Mouse (Mus musculus): ENCODE measurements around the gene Erc1. TPM values are rescaled to one million over a fixed set of nuclear protein-coding genes. Genes with fewer than 3 reads are reported as not detected.
"Not testable (repeated sequence)": the region's sequence is repeated elsewhere in the genome, so short reads cannot be mapped to it uniquely, and the experiment has no call there.

The Erc1 gene
- polyA plus RNA-seq, 1 experiment from 2014 or later: 19.6 TPM

DNA sequence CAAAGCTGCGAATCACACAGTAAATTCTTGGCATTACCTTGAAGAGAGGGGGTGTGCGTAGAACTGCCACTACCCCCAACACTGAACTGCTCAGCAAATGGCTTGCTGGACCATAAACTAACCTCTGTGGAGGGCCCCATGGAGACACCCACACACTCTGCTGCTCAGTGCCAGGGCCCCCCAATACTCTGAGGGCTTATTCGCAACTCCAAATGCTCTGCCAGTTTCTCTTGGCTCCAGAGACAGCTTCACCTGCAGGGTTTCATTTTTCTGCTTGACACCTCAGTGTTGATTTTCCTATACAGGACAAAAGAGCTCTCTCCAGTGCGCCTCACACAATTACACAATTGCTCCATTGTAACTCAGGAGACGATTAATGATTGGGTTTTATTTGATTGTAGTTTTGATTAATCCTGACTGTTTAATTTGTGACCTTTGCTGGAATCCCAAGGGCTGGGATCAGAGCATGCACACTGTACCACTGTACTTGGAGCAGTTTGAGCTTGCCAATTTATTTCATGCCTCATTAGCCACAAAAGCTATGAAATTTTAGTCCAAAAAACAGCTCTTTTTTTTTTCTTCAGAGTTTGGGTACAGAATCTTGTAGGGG is 173.7 kb downstream of the Erc1 start:
- Histone ChIP-seq H3K27me3 (ENCODE audit: poor library complexity, severe bottlenecking) (no peaks in the 10 kb centered on the region), H3K4me1 (peaks cover 6% of the 10 kb centered on the region), H3K36me3 (replicated peaks) (peaks cover 8% of the 10 kb centered on the region), H3K27ac (no peak overlapping the region), H3K9me3 (no peaks in the 10 kb centered on the region), H3K4me3 (no peak overlapping the region)
- no peak for DNase-seq (ENCODE audit: extremely low spot score, low spot score)
- WGBS: 84% methylated on average over 5 of the region's 5 CpGs

DNA sequence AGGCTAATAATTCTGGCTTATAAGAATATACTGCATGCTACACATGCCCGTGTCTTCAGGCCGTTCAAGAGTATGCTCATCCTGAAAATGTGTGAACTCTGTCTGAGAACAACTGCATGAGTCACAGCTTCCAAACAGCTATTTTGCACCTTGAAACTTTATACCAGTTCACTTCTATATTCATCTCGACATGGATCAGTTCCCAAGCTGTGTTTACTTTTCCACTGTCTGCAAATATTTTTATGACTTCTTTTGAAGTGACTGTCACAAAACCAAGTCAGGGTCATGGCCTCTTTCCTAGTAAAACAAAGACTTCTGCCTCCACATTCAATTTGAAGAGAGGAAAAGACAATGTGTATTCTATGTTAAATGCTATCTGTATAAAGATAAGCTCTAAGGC is 178.2 kb downstream of the Erc1 start:
- no peak for DNase-seq (ENCODE audit: extremely low spot score, low spot score)
- Histone ChIP-seq H3K27ac (no peak overlapping the region), H3K4me1 (peaks cover 15% of the 10 kb centered on the region), H3K4me3 (no peak overlapping the region), H3K27me3 (ENCODE audit: poor library complexity, severe bottlenecking) (no peaks in the 10 kb centered on the region), H3K9me3 (no peaks in the 10 kb centered on the region), H3K36me3 (replicated peaks) (peaks cover 5% of the 10 kb centered on the region)
- WGBS: 82% methylated on average over 3 of the region's 3 CpGs

- 94% methylated on average over 2 of the region's 2 CpGs for WGBS
- Histone ChIP-seq H3K4me1 (peaks cover 24% of the 10 kb centered on the region), H3K9me3 (no peaks in the 10 kb centered on the region), H3K4me3 (no peak overlapping the region), H3K36me3 (replicated peaks) (no peaks in the 10 kb centered on the region), H3K27me3 (ENCODE audit: poor library complexity, severe bottlenecking) (no peaks in the 10 kb centered on the region), H3K27ac (no peak overlapping the region)
- DNase-seq (ENCODE audit: extremely low spot score, low spot score): no peak
Measured at GRCm38 (mm10) chr6:119662936-119663335, 185.0 kb downstream of the Erc1 start.

DNA sequence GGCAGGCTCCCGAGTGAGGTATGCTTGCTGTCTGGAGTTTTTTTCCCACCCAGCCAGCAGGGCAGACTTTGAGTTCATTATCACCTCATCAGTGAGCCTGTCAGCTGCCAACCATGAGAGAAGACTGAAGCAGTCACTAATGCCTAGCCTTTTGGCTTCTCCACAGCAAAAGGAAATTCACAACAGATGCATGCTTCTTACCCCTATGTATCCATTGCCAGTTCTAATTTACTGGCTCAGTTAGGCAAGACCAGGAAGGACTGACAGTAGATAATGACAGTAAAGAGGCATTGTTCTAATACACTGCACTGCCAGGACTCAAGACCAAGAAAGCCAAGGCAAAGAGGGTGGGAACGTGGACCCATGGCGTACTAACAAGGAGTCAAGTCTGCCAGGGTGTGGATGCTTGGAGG is 186.9 kb downstream of the Erc1 start:
- no peaks in the 10 kb centered on the region for H3K36me3 ChIP-seq (replicated peaks)
- peaks cover 24% of the 10 kb centered on the region for H3K4me1 ChIP-seq
- no peak for DNase-seq (ENCODE audit: extremely low spot score, low spot score)
- no peaks in the 10 kb centered on the region for H3K27me3 ChIP-seq (ENCODE audit: poor library complexity, severe bottlenecking)
- WGBS: 83% methylated on average over 3 of the region's 3 CpGs
- no peak overlapping the region for H3K4me3 ChIP-seq
- H3K27ac ChIP-seq: no peak overlapping the region
- H3K9me3 ChIP-seq: no peaks in the 10 kb centered on the region

DNA sequence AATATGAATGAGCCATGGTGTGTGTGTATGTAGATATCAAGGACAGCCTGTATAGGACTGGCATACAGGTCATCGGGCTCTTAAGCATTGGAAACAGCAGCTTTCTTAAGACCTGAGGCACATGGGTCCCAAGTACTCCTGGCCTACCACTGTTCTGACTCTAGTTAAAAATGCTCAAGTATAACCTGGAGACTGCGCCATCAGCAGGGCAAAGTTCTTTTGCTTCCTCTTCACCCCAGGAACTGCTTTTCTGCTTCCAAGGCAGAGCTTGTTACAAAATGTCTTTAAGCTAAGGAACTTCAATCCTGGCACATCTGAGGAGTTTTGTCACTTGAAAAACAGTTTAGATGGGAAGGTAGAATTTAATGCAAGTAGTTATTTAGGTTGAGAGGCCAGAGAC is 189.5 kb downstream of the Erc1 start:
- Histone ChIP-seq H3K4me3 (no peak overlapping the region), H3K9me3 (no peaks in the 10 kb centered on the region), H3K36me3 (replicated peaks) (no peaks in the 10 kb centered on the region), H3K27ac (no peak overlapping the region), H3K4me1 (peaks cover 7% of the 10 kb centered on the region), H3K27me3 (ENCODE audit: poor library complexity, severe bottlenecking) (no peaks in the 10 kb centered on the region)
- 93% methylated on average over 2 of the region's 2 CpGs for WGBS
- DNase-seq (ENCODE audit: extremely low spot score, low spot score): no peak

DNA sequence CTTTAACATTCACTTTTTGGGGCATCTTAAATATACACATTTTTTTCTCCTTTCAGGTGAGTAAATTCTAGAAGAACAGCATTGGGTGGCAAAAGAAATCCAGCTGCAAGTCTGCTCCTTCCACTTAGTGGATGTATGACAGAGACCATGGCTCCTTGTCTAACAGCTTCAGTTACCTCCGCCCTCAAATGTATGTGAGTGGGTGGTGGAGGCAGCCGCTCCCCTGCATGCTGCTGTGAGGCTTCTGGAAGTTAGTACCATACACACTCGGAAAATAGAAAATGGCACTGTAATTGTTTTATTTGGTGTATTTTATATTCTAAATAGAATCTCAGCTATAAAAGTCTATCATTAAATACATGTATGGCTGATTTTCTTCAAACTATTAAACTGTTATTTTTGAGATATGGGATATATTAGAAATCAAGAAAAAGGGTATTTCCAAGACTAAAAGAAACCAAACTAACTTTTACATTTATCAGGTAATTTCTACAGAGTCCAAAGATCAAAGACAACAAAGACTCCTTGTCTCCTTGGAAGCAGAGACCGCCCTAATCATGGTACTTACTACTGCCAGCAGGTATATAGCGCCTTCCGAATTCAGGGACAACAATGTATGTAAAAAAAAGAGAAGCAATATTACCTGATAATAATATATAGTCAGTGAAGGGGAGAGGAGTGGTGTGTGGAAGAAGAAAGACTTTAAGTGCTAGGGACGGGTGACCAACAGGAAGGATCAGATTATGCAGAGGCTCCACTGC is 190.4 kb downstream of the Erc1 start:
- 0 out of 2 replicates have a peak, but pooled peaks cover 5% of the 10 kb centered on the region for H3K4me1 ChIP-seq
- H3K27ac ChIP-seq: no peak overlapping the region
- no peaks in the 10 kb centered on the region for H3K27me3 ChIP-seq (ENCODE audit: poor library complexity, severe bottlenecking)
- no peak for DNase-seq (ENCODE audit: extremely low spot score, low spot score)
- 93% methylated on average over 7 of the region's 7 CpGs for WGBS
- no peak overlapping the region for H3K4me3 ChIP-seq
- no peaks in the 10 kb centered on the region for H3K9me3 ChIP-seq
- no peaks in the 10 kb centered on the region for H3K36me3 ChIP-seq (replicated peaks)

DNA sequence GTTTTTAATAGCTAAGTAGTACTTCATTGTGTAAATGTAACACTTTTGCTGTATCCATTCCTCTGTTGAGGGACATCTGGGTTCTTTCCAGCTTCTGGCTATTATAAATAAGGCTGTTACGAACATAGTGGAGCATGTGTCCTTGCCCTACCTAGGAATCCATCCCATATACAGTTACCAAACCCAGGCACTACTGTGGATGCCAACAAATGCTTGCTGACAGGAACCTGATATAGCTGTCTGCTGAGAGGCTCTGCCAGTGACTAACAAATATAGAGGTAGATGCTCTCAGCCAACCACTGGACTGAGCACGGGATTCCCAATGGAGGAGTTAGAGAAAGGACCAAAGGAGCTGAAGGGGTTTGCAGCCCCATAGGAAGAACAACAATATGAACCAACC is 193.2 kb downstream of the Erc1 start:
- H3K9me3 ChIP-seq: not testable (repeated sequence)

DNA sequence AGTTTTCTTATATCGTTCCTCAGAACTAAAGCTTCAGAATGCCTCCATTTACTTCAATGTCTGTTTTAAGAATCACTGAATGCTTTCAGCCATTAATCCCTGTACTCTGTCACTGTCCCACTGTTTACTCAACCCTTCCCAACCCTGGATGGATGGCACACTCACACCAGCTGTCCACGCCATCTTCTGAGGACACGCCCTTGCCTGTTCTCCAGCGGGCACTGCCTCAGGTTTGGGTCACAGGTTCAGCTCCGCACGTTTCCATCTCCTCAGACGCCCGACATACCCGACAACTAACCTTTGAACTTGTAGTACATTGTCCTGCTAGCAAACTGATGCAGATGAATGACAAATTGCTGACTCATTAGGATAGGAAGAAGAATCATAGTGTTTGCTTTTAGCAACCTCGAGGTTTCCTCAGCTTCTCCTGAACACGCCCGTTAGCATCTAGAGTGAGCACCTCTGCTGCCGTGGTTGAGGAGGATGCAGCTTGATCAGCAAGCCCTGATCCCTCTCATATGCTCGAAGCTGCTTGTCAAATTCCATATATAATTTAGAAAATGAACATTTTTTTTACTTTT is 204.0 kb downstream of the Erc1 start:
- Histone ChIP-seq H3K4me3 (no peak overlapping the region), H3K27ac (no peak overlapping the region), H3K4me1 (no peaks in the 10 kb centered on the region), H3K27me3 (ENCODE audit: poor library complexity, severe bottlenecking) (no peaks in the 10 kb centered on the region), H3K36me3 (replicated peaks) (peaks cover under 1% of the 10 kb centered on the region; the same call in 1 of the 2 replicates), H3K9me3 (no peaks in the 10 kb centered on the region)
- no peak for DNase-seq (ENCODE audit: extremely low spot score, low spot score)
- 86% methylated on average over 14 of the region's 14 CpGs for WGBS

More for the DNA sequence above, 193.2 kb downstream of the Erc1 start:
- DNase-seq (ENCODE audit: extremely low spot score, low spot score); H3K27ac ChIP-seq; H3K4me1 ChIP-seq; H3K27me3 ChIP-seq (ENCODE audit: poor library complexity, severe bottlenecking); H3K36me3 ChIP-seq (replicated peaks); H3K4me3 ChIP-seq: not testable (repeated sequence)
- 93% methylated on average over 2 of the region's 2 CpGs for WGBS

DNA sequence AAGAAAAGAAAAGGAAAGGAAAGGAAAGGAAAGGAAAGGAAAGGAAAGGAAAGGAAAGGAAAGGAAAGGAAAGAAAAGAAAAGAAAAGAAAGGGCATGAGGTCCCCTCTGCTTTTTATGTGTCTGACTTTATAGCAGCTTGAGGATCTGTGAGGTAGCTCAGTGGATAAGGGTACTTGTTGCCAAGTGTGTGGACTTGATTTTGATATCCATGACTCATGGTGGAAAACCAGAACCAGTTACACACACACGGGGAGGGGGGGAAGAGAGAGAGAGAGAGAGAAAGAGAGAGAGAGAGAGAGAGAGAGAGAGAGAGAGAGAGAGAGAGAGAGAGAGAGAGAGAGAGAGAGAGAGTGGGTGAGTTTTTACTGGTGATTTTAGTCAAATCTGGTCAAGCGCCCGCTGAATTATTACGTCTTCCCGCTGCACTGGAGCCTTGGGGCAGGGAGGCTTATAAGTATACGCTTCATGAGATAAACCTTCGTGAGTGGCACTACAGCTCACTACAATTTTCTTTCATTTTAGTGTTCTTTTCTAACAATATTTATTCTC is 204.7 kb downstream of the Erc1 start:
- no peak overlapping the region for H3K4me3 ChIP-seq
- no peak overlapping the region for H3K27ac ChIP-seq
- 93% methylated on average over 7 of the region's 7 CpGs for WGBS
- H3K27me3 ChIP-seq (ENCODE audit: poor library complexity, severe bottlenecking): no peaks in the 10 kb centered on the region
- no peak for DNase-seq (ENCODE audit: extremely low spot score, low spot score)
- H3K9me3 ChIP-seq: no peaks in the 10 kb centered on the region
- no peaks in the 10 kb centered on the region for H3K4me1 ChIP-seq
- H3K36me3 ChIP-seq (replicated peaks): peaks cover 5% of the 10 kb centered on the region; the same call in 1 of the 2 replicates

DNA sequence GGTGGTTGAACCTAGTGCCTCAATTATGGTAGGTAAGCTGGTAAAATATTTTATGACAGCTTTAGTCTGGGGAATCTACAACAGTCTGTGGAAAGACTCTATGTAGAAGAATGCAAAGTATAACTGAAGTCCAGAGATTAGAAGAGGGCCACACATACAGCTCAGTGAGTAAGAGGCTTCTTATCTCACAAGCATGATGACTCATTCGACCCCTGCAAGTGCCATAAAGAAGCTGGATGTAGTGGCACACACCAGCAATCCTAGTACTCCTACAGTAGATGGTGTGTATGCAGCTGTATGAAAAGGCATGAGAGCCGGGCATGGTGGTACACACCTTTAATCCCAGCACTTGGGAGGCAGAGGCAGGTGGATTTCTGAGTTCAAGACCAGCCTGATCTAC is 205.2 kb downstream of the Erc1 start:
- Histone ChIP-seq H3K36me3 (replicated peaks) (peaks cover 5% of the 10 kb centered on the region; the same call in 1 of the 2 replicates), H3K9me3 (no peaks in the 10 kb centered on the region), H3K27ac (no peak overlapping the region), H3K4me1 (no peaks in the 10 kb centered on the region), H3K27me3 (ENCODE audit: poor library complexity, severe bottlenecking) (no peaks in the 10 kb centered on the region), H3K4me3 (no peak overlapping the region)
- DNase-seq (ENCODE audit: extremely low spot score, low spot score): no peak
- WGBS: 87% methylated on average over 2 of the region's 2 CpGs

- Histone ChIP-seq H3K27me3 (ENCODE audit: poor library complexity, severe bottlenecking) (no peaks in the 10 kb centered on the region), H3K27ac (peak overlapping the region; percentile 51; the same call in 1 of the 2 replicates), H3K4me3 (no peak overlapping the region), H3K36me3 (replicated peaks) (peaks cover 5% of the 10 kb centered on the region; the same call in 1 of the 2 replicates), H3K4me1 (peaks cover 16% of the 10 kb centered on the region; the same call in 1 of the 2 replicates), H3K9me3 (no peaks in the 10 kb centered on the region)
- DNase-seq (ENCODE audit: extremely low spot score, low spot score): peak; percentile 21
- WGBS: 52% methylated on average over 2 of the region's 2 CpGs
Measured at GRCm38 (mm10) chr6:119635629-119636028, 212.3 kb downstream of the Erc1 start.

DNA sequence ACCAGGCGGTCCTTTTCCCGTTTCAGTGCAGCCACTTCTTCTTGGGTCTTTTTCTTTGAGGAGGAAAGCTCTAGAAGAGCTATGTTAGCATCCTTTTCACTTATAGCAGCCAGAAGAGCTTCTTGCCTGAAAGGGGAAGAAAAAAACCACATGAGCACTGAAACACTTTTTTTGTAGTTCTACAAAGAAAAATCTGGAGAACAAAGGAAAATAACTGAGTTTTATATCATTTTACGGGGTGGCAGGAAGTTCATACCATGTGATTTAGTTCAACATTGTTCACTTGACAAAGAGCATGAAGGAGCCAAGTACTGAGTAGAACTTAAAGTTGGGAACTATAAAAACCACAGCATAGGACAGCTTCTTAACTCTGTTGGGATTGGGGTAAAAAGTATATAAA is 217.3 kb downstream of the Erc1 start:
- H3K9me3 ChIP-seq: no peaks in the 10 kb centered on the region
- no peak for DNase-seq (ENCODE audit: extremely low spot score, low spot score)
- H3K4me3 ChIP-seq: no peak overlapping the region
- H3K4me1 ChIP-seq: 0 out of 2 replicates have a peak, but pooled peaks cover 7% of the 10 kb centered on the region
- no peak overlapping the region for H3K27ac ChIP-seq
- H3K36me3 ChIP-seq (replicated peaks): peaks cover 20% of the 10 kb centered on the region
- H3K27me3 ChIP-seq (ENCODE audit: poor library complexity, severe bottlenecking): no peaks in the 10 kb centered on the region
- WGBS: 89% methylated on average over 3 of the region's 3 CpGs

DNA sequence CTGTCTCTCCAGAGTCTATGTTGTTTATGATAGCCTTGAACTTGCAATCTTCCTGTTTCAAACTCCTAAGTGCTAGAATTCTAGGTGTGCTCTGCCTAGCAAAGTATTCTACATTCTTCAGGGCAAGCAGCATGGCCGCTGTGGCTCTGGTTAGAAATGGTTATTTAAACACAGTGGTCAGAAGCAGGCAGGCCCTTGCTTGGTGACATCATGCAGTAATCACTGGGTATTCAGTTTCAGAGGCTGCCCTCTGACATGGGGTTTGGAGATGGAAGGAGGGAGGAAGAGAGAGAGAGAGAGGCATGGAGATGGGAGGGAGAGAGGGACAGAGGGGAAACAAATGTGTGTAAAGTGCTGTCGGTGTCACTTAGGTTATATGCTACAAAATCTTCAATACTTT is 246.6 kb downstream of the Erc1 start:
- H3K27ac ChIP-seq: 0 out of 2 replicates have a peak overlapping the region, but pooled peaks have one; percentile 31
- no peak for DNase-seq (ENCODE audit: extremely low spot score, low spot score)
- 87% methylated on average over 2 of the region's 2 CpGs for WGBS
- H3K9me3 ChIP-seq: no peaks in the 10 kb centered on the region
- H3K27me3 ChIP-seq (ENCODE audit: poor library complexity, severe bottlenecking): no peaks in the 10 kb centered on the region
- peaks cover 28% of the 10 kb centered on the region for H3K4me1 ChIP-seq
- no peaks in the 10 kb centered on the region for H3K36me3 ChIP-seq (replicated peaks)
- H3K4me3 ChIP-seq: no peak overlapping the region

Measured in forebrain, embryonic 10.5 days (tissue).